Comparison of ENCODE assay signal across 17 mouse cellular contexts in genomic region chr10:36897900-36898600, GRCm38 (mm10).
A peak's percentile ranks its signal among the peaks of the same experiment; 100 is the strongest.
DNase-seq lines count a peak whose midpoint lies in the region; ATAC-seq and TF ChIP-seq lines count a peak whose summit lies in the region.
"Had no signal": no experiment of that assay in that cellular context is flagged by ENCODE, and none has a peak within 500 bp of the region (broad histone marks: within the 10 kb centered on the region; RNA-seq: fewer than 3 reads in every experiment).

No protein-coding gene starts in this region.

- no peak for ATAC-seq in hindbrain, embryonic 14.5 days (ENCODE audit: low FRiP score)
- ATAC-seq in hindbrain, embryonic 13.5 days (ENCODE audit: low FRiP score), result no peak
- no peak for ATAC-seq in stomach, postnatal 0 days (ENCODE audit: low FRiP score, low TSS enrichment)
- ATAC-seq: forebrain, embryonic 14.5 days; liver, postnatal 0 days had no signal

- no peaks in the 10 kb centered on the region for H3K4me1 ChIP-seq in hindbrain, embryonic 14.5 days (replicated peaks; ENCODE audit: control insufficient read depth, insufficient read depth, low read length)
- peaks cover 9% of the 10 kb centered on the region; the same call in 1 of the 2 replicates for H3K4me1 ChIP-seq in hindbrain, embryonic 13.5 days (replicated peaks)
- no peaks in the 10 kb centered on the region for H3K4me1 ChIP-seq in stomach, postnatal 0 days (replicated peaks; ENCODE audit: control insufficient read depth, insufficient read depth)
- H3K4me1 ChIP-seq: limb, embryonic 15.5 days; midbrain, embryonic 12.5 days had no signal

- WGBS in hindbrain, embryonic 14.5 days, result 69% methylated on average over 6 of the region's 6 CpGs
- 69% methylated on average over 6 of the region's 6 CpGs for WGBS in hindbrain, embryonic 13.5 days
- whole genome bisulfite sequencing in stomach, postnatal 0 days, result 33% methylated on average over 6 of the region's 6 CpGs

- H3K36me3 ChIP-seq in hindbrain, embryonic 14.5 days (replicated peaks; ENCODE audit: control insufficient read depth, insufficient read depth), result no peaks in the 10 kb centered on the region
- no peaks in the 10 kb centered on the region for H3K36me3 ChIP-seq in hindbrain, embryonic 13.5 days
- no peaks in the 10 kb centered on the region for H3K36me3 ChIP-seq in stomach, postnatal 0 days (ENCODE audit: control insufficient read depth, insufficient read depth, low read length)
- H3K36me3 ChIP-seq: limb, embryonic 15.5 days; midbrain, embryonic 12.5 days had no signal

- no peak overlapping the region for H3K4me2 ChIP-seq in hindbrain, embryonic 14.5 days (replicated peaks)
- no peak overlapping the region for H3K4me2 ChIP-seq in hindbrain, embryonic 13.5 days
- H3K4me2 ChIP-seq in stomach, postnatal 0 days (replicated peaks; ENCODE audit: low read depth), result no peak overlapping the region
- H3K4me2 ChIP-seq: limb, embryonic 15.5 days; midbrain, embryonic 12.5 days had no signal

- H3K27ac ChIP-seq in hindbrain, embryonic 14.5 days, result 0 out of 2 replicates have a peak overlapping the region, but pooled peaks have one; percentile 32
- H3K27ac ChIP-seq in hindbrain, embryonic 13.5 days, result no peak overlapping the region
- no peak overlapping the region for H3K27ac ChIP-seq in stomach, postnatal 0 days (replicated peaks)
- H3K27ac ChIP-seq: kidney, postnatal 0 days; limb, embryonic 15.5 days; midbrain, embryonic 12.5 days had no signal

- no peak for TF ChIP-seq EP300 in stomach, postnatal 0 days (optimal IDR thresholded peaks at IDR 0.05)

- no peak overlapping the region for H3K9ac ChIP-seq in hindbrain, embryonic 14.5 days
- H3K9ac ChIP-seq in hindbrain, embryonic 13.5 days, result no peak overlapping the region
- no peak overlapping the region for H3K9ac ChIP-seq in stomach, postnatal 0 days (ENCODE audit: low read length)
- H3K9ac ChIP-seq: limb, embryonic 15.5 days; liver, postnatal 0 days; midbrain, embryonic 12.5 days had no signal

- peak; percentile 9; the same call in 1 of the 2 replicates for TF ChIP-seq CTCF in stomach, postnatal 0 days (IDR thresholded peaks at IDR 0.05; ENCODE audit: low read depth)

- H3K9me3 ChIP-seq in hindbrain, embryonic 14.5 days (ENCODE audit: control insufficient read depth, low read length), result no peaks in the 10 kb centered on the region
- H3K9me3 ChIP-seq in hindbrain, embryonic 13.5 days, result no peaks in the 10 kb centered on the region
- H3K9me3 ChIP-seq in stomach, postnatal 0 days (ENCODE audit: control insufficient read depth, low read length), result no peaks in the 10 kb centered on the region
- H3K9me3 ChIP-seq: limb, embryonic 15.5 days; midbrain, embryonic 12.5 days had no signal

- H3K27me3 ChIP-seq in hindbrain, embryonic 14.5 days (ENCODE audit: control insufficient read depth, insufficient read depth, low read length), result no peaks in the 10 kb centered on the region
- no peaks in the 10 kb centered on the region for H3K27me3 ChIP-seq in hindbrain, embryonic 13.5 days
- no peaks in the 10 kb centered on the region for H3K27me3 ChIP-seq in stomach, postnatal 0 days (ENCODE audit: control insufficient read depth, insufficient read depth, low read length)
- H3K27me3 ChIP-seq: limb, embryonic 15.5 days; midbrain, embryonic 12.5 days had no signal

- DNase-seq in gastrocnemius, adult 18-20 months (ENCODE audit: low spot score), result peak; percentile 68
- no peak for DNase-seq in gastrocnemius, postnatal 4 days (ENCODE audit: low spot score in 2 of 2)
- peak; percentile 28 for DNase-seq in hindbrain, embryonic 14.5 days (ENCODE audit: low spot score)
- peak; percentile 1 for DNase-seq in right cerebral cortex, adult 18-20 months
- DNase-seq in right cerebral cortex, postnatal 14 days, result no peak
- DNase-seq in stomach, postnatal 0 days (ENCODE audit: low spot score), result no peak
- no peak for DNase-seq in retina, embryonic 14.5 days (ENCODE audit: low spot score)
- DNase-seq: B cell, adult 2 months; cerebellum, adult 11-12 months; liver, postnatal 0 days; lung, postnatal 4 days; right cerebral cortex, postnatal 25 days had no signal

- H3K4me3 ChIP-seq in hindbrain, embryonic 14.5 days (replicated peaks; ENCODE audit: low read length), result no peak overlapping the region
- H3K4me3 ChIP-seq in hindbrain, embryonic 13.5 days, result no peak overlapping the region
- no peak overlapping the region for H3K4me3 ChIP-seq in stomach, postnatal 0 days (ENCODE audit: low read depth, low read length)
- H3K4me3 ChIP-seq: limb, embryonic 15.5 days; midbrain, embryonic 12.5 days had no signal

Comparison
In these comparisons a context has a peak if more than half of its experiments do, and no peak if none do; other contexts are left out.
1. DNase-seq: peak in gastrocnemius, adult 18-20 months (single experiment), hindbrain, embryonic 14.5 days (single experiment) and right cerebral cortex, adult 18-20 months (single experiment); none in gastrocnemius, postnatal 4 days (0 of 2), right cerebral cortex, postnatal 14 days (single experiment), stomach, postnatal 0 days (single experiment) and retina, embryonic 14.5 days (single experiment).